21 mouse cellular contexts compared by ENCODE assay signal in the genomic region with DNA sequence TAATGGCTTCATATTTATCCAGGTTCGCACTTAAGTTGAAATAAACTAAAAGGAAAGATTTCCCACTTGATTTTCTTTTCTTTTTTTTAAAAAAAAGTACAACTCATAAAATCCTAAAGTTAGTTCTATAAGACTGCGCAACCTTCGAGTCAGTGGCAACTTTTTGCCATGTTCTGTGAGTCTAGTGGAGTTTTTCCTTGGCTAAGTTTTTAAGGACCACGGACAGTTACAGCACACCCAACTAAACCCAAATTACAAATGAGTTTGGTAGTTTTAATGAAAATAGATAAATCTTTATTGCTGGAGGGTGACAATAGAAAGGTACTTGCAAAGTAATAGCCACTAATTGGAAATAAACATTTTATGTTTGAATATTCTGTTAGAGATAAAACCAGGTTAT.
DNase-seq lines count a peak whose midpoint lies in the region; ATAC-seq and TF ChIP-seq lines count a peak whose summit lies in the region.
"Had no signal": no experiment of that assay in that cellular context is flagged by ENCODE, and none has a peak within 500 bp of the region (broad histone marks: within the 10 kb centered on the region; RNA-seq: fewer than 3 reads in every experiment).

No protein-coding gene starts in this region.

- H3K27me3 ChIP-seq in embryonic facial prominence, embryonic 11.5 days (ENCODE audit: control insufficient read depth, insufficient read depth, low read length): no peaks in the 10 kb centered on the region
- no peaks in the 10 kb centered on the region for H3K27me3 ChIP-seq in embryonic facial prominence, embryonic 10.5 days (replicated peaks; ENCODE audit: low read depth, poor library complexity, severe bottlenecking)
- no peaks in the 10 kb centered on the region for H3K27me3 ChIP-seq in embryonic facial prominence, embryonic 14.5 days (replicated peaks; ENCODE audit: control insufficient read depth, insufficient read depth, low read length)
- H3K27me3 ChIP-seq: embryonic facial prominence, embryonic 15.5 days; heart, embryonic 15.5 days; hindbrain, embryonic 15.5 days had no signal

- H3K36me3 ChIP-seq in embryonic facial prominence, embryonic 11.5 days (replicated peaks; ENCODE audit: control insufficient read depth, insufficient read depth, low read depth, low read length): no peaks in the 10 kb centered on the region
- H3K36me3 ChIP-seq in embryonic facial prominence, embryonic 10.5 days (replicated peaks): no peaks in the 10 kb centered on the region
- no peaks in the 10 kb centered on the region for H3K36me3 ChIP-seq in embryonic facial prominence, embryonic 14.5 days (ENCODE audit: control insufficient read depth, insufficient read depth, low read length)
- H3K36me3 ChIP-seq: embryonic facial prominence, embryonic 15.5 days; forebrain, embryonic 10.5 days; heart, embryonic 15.5 days; hindbrain, embryonic 15.5 days had no signal

- no peaks in the 10 kb centered on the region for H3K9me3 ChIP-seq in embryonic facial prominence, embryonic 11.5 days (replicated peaks; ENCODE audit: control insufficient read depth, low read length)
- H3K9me3 ChIP-seq in embryonic facial prominence, embryonic 10.5 days: no peaks in the 10 kb centered on the region
- no peaks in the 10 kb centered on the region for H3K9me3 ChIP-seq in embryonic facial prominence, embryonic 14.5 days (ENCODE audit: control insufficient read depth, low read length)
- H3K9me3 ChIP-seq: embryonic facial prominence, embryonic 15.5 days; forebrain, embryonic 10.5 days; heart, embryonic 15.5 days; hindbrain, embryonic 15.5 days had no signal

- DNase-seq in embryonic facial prominence, embryonic 11.5 days (ENCODE audit: low spot score): peak; percentile 60
- DNase-seq in embryonic facial prominence, embryonic 10.5 days (ENCODE audit: low spot score): no peak
- peak; percentile 11 for DNase-seq in retina, embryonic 14.5 days (ENCODE audit: low spot score)
- DNase-seq in retina, postnatal 1 day: no peak
- DNase-seq in embryonic facial prominence, embryonic 14.5 days (ENCODE audit: low spot score): peak; percentile 22
- no peak for DNase-seq in gastrocnemius, adult 2 months
- DNase-seq: adrenal gland, postnatal 14 days; cerebellum, adult 11-12 months; cerebellum, adult 9-10 months; cerebellum, postnatal 25 days; gastrocnemius, postnatal 10 days; heart, adult 2 months; heart, postnatal 14 days had no signal

- no peak overlapping the region for H3K4me2 ChIP-seq in embryonic facial prominence, embryonic 11.5 days (ENCODE audit: low read depth, low read length)
- H3K4me2 ChIP-seq in embryonic facial prominence, embryonic 14.5 days (ENCODE audit: low read depth, low read length): no peak overlapping the region
- H3K4me2 ChIP-seq: embryonic facial prominence, embryonic 15.5 days; heart, embryonic 11.5 days; heart, embryonic 15.5 days; hindbrain, embryonic 15.5 days had no signal

- no peak overlapping the region for H3K27ac ChIP-seq in embryonic facial prominence, embryonic 11.5 days (replicated peaks; ENCODE audit: low read depth, low read length)
- no peak overlapping the region for H3K27ac ChIP-seq in embryonic facial prominence, embryonic 10.5 days (replicated peaks)
- no peak overlapping the region for H3K27ac ChIP-seq in embryonic facial prominence, embryonic 14.5 days (replicated peaks; ENCODE audit: low read depth, low read length)
- no peak overlapping the region for H3K27ac ChIP-seq in gastrocnemius, adult 2 months
- H3K27ac ChIP-seq: embryonic facial prominence, embryonic 15.5 days; forebrain, embryonic 10.5 days; heart, adult 2 months; heart, embryonic 15.5 days; hindbrain, embryonic 15.5 days had no signal

- intact Hi-C loops in gastrocnemius, adult 2 months (cut with DNase I): no loop called here

- ATAC-seq in embryonic facial prominence, embryonic 11.5 days (replicated peaks; ENCODE audit: insufficient number of reproducible peaks, low FRiP score, low TSS enrichment, low read depth): no peak
- no peak for ATAC-seq in embryonic facial prominence, embryonic 14.5 days (ENCODE audit: low read depth)
- ATAC-seq: forebrain, embryonic 14.5 days; intestine, embryonic 16.5 days had no signal

- H3K9ac ChIP-seq in embryonic facial prominence, embryonic 11.5 days (replicated peaks; ENCODE audit: low read length): no peak overlapping the region
- no peak overlapping the region for H3K9ac ChIP-seq in embryonic facial prominence, embryonic 14.5 days (ENCODE audit: low read depth, low read length)
- H3K9ac ChIP-seq: embryonic facial prominence, embryonic 15.5 days; heart, embryonic 15.5 days; hindbrain, embryonic 15.5 days had no signal

- H3K4me3 ChIP-seq in embryonic facial prominence, embryonic 11.5 days (ENCODE audit: low read depth, low read length): no peak overlapping the region
- H3K4me3 ChIP-seq in embryonic facial prominence, embryonic 10.5 days: no peak overlapping the region
- H3K4me3 ChIP-seq in embryonic facial prominence, embryonic 14.5 days (ENCODE audit: low read depth, low read length): no peak overlapping the region
- no peak overlapping the region for H3K4me3 ChIP-seq in gastrocnemius, adult 2 months
- H3K4me3 ChIP-seq: embryonic facial prominence, embryonic 15.5 days; erythroblast, embryonic 14.5 days; forebrain, embryonic 10.5 days; heart, adult 2 months; heart, embryonic 15.5 days; hindbrain, embryonic 15.5 days had no signal

- no peak for TF ChIP-seq CTCF in gastrocnemius, adult 2 months (IDR thresholded peaks at IDR 0.05)

- WGBS in embryonic facial prominence, embryonic 11.5 days: 86% methylated on average over 4 of the region's 4 CpGs
- 85% methylated on average over 4 of the region's 4 CpGs for WGBS in embryonic facial prominence, embryonic 10.5 days
- 80% methylated on average over 4 of the region's 4 CpGs for WGBS in embryonic facial prominence, embryonic 14.5 days

- H3K4me1 ChIP-seq in embryonic facial prominence, embryonic 11.5 days (ENCODE audit: control insufficient read depth, insufficient read depth, low read length): no peaks in the 10 kb centered on the region
- H3K4me1 ChIP-seq in embryonic facial prominence, embryonic 10.5 days: no peaks in the 10 kb centered on the region
- H3K4me1 ChIP-seq in embryonic facial prominence, embryonic 14.5 days (ENCODE audit: control insufficient read depth, insufficient read depth, low read length): no peaks in the 10 kb centered on the region
- H3K4me1 ChIP-seq: embryonic facial prominence, embryonic 15.5 days; forebrain, embryonic 10.5 days; heart, embryonic 15.5 days; hindbrain, embryonic 15.5 days had no signal

Comparison
In these comparisons a context has a peak if more than half of its experiments do, and no peak if none do; other contexts are left out.
1. DNase-seq: peak in embryonic facial prominence, embryonic 11.5 days (single experiment), retina, embryonic 14.5 days (single experiment) and embryonic facial prominence, embryonic 14.5 days (single experiment); none in embryonic facial prominence, embryonic 10.5 days (single experiment), retina, postnatal 1 day (single experiment) and gastrocnemius, adult 2 months (single experiment).